Mouse (Mus musculus) ovary, postnatal 10 days (tissue): ENCODE results near the gene Ntf3.

Source experiments
- DNase-seq: peaks from one replicate; pipeline ENCODE4 v3.0.0; 2022; ENCODE audit warnings: low spot score

The Ntf3 gene

GRCm38 (mm10) chr6:126166548-126167207, at the start of gene Ntf3:
Gene Ntf3, minus strand, starts transcription at chr6:126166910.
- DNase-seq = no peak

DNA sequence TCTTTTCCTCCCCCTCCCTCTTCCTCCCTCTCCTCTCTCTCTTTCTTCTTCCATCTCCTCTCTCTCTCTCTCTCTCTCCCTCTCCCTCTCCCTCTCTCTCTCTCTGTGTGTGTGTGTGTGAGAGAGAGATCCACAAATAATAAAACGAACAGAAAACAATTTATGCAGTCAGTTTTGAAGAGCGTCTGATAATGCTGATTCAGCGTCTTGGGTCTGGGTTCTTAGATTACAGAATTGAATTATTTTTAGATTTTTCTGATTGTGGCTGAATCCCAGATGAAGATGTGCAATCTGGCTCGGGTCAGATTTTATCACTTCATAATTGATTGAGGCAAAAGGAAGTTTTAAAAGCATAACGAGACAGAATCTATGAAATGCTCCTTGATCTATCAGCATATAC, 46.6 kb upstream of the Ntf3 start:
- DNase-seq = no peak

DNA sequence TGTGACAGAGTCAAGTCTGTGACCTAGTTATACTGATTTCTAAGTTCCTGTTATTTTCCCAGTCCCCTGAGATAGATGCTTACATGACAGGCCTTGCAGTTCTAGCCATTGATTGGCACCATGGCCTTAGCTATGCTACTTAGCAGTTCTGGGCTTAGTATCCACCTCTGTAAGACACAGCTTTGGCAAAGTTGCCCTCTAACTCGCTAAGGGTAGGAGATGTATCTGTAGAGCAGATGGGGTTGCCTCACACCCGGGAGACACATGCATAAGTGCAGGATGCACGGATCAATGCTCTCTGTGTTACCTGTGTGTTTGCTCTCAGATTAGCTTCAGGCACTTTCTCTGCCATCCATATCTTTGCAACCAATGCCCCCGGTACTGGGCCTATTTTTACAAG, 36.7 kb upstream of the Ntf3 start:
- DNase-seq = no peak

- DNase-seq = no peak
These were observed 36.2 kb upstream of the Ntf3 start for GRCm38 (mm10) chr6:126202959-126203358.

DNA sequence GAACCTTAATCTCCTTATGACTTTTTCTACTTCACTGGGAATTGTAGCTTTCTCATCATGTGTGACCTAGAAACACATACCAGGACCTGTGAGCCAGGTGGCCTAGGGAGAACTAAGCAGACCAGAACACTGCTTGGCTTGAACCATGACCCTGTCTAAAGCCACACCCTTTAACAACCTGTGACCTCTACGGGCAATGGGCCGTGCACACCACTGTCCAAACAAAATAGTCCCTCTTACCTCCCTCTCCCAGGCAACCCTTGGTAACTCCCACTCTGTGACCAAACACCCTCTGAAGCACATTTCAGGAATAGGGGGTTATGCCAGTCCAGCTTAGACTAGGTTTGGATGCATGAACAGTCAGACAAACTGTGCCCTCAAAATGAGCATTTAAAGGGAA, 35.0 kb upstream of the Ntf3 start:
- DNase-seq = no peak

DNA sequence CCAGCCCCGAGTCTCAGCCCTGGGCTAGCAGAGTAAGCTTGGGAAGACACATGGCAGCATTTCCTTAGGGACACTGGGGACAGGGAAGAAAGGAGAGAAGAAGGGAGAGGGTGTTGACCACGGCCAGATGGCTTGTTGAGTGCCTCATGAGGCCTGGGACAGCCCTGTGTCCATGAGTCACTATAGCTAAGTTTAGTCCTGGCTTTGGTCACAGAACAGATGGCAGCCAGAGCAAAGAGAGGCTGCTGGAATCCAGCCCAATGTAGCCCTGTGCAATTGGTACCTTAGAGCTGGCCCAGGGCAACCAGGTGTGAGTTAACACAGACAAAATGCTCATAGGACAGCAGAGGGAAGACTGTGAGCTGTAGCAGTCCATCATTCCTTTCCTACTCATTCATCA, 33.2 kb upstream of the Ntf3 start:
- DNase-seq = no peak

DNA sequence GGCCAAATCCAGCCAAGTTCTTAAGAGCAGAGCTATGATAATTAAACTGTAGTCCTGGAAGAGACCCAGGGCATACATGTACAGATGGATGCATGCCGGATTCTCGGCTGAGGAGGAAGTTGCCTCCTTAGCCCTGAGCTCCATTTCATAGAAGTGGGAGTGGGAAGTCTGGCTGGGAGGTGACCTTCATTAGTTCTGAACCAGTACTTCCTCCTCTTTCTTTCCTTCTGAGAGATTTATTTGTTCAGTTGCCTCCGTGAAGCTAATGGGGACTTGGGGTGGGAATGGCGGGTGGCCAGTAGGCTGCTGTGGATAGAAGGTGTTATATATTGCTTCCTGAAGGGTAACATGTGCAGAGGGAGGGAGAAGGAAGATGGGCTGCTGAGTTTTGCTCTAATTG, 28.1 kb upstream of the Ntf3 start:
- no peak for DNase-seq

DNA sequence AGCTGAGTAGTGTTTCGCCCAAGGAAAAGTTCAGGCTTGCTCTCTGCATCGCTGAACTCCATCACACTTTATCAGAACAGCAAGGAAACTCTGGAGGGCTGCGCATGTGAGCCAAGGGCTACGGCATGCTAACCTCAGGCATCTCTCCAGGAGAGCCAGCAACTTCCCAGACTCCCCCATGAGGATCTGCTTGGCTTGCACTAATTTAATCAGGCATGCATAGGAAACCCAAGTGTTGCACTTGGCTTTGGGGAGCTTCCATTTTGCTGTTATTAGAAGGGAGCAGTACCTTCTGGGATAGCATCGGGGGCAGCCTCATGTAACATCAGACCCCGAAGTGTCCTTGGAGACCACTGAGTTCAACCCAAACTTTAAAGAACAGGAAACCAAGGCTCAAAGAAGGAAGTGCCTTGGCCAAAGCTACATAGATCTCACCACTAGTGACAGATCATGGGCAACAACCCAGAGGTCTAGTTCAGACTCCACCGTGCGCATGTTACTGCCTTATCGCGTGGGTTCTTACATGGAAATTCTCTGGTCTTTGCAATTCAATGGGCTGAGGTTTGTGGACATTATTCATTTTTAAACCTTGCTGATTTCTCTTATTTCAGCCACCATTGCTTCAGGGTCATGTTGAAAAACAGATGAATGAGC, 23.6 kb upstream of the Ntf3 start:
- no peak for DNase-seq

GRCm38 (mm10) chr6:126187400-126187799, 20.7 kb upstream of the Ntf3 start:
- DNase-seq = no peak

DNA sequence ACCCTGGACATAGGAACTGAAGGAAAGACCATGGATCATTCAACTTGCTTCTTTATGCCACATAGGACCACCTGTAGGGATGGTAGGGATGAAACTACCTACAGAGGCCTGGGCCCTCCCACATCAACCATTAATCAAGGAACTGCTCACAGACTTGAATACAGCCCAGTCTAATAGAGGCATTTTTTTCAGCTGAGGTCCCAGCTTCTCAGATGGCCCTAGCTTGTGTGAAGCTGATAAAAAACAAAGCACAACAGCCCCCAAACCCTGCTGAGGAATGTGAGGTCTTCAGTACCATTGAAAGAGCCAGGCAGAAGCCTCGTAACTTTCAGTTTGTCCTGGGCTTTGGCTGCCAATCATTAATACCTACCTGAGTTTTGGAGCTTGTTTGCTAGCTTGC, 19.4 kb upstream of the Ntf3 start:
- no peak for DNase-seq

DNA sequence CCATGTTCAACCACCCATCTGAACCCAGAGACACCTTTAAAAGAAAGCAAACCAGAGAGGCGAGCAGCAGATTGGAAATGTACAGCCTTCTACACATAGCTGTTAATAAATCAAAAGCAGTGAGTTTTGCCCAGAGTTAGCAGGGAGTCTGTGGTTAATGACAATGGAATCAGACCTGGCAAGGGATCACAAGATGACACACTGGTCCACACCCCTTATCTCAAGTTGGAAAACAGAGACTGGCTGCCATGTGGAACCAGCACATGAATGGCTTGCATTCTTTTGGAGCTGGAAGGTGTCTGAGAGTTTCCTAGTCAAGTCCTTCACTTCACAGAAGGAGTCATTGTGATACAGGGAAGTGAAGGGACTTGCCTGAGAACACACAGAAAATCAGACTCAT, 5.4 kb upstream of the Ntf3 start:
- DNase-seq = no peak

DNA sequence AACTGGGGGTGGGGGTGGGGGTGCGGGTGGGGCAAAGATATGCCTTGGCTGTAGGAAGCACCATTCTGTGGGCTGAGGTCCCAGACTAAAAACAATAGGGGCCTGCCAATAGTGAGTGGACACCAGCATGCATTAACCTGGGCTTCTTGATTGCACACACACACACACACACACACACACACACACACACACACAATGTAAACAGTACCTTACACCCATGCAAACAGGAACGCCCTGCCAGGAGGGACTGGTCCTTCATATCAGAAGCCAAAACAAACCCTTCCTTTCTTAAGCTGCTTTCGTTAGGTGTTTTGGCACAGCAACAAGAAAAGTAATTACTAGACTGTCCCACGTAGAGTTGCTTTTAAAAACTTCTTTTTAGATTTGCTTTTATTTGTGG, 4.1 kb upstream of the Ntf3 start:
- no peak for DNase-seq

DNA sequence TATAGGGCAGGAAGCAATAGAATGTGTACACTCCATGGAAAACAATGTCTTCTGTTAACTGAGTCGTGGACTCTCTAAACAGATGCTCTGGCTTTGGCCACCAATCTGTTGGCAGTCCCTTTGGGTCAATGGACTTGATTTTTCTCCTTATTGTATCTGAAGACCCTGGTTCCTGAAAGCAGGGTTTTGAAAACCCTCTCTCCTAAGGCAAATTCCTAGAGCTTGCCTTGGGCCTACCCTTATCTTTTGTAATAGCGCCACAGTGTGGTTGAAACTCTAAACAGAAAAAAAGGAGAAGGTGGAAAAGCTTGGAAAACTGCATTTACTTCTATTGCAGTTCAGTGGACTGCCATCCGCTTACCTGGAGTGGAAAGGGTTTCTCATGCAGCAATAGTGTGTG, 1.0 kb upstream of the Ntf3 start:
- no peak for DNase-seq

DNA sequence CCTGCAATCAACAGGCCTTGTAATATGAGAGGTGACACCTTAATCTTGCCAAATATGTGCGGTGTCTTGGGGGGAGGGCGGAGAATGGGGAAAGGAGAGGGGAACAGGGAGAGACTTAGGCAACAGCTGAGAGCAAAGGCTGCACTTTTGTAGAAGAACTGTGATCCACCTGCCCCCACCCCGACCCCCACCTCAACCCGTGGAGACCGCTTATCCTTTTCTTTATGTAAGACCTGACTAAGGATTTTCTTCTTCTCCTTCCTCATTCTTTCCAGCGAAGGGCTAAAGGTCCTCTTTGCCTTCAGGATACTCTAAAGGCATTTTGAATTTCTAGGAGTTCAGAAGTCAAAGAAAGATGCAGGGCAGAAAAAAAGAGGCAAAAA, 489 bp upstream of the Ntf3 start:
- no peak for DNase-seq

DNA sequence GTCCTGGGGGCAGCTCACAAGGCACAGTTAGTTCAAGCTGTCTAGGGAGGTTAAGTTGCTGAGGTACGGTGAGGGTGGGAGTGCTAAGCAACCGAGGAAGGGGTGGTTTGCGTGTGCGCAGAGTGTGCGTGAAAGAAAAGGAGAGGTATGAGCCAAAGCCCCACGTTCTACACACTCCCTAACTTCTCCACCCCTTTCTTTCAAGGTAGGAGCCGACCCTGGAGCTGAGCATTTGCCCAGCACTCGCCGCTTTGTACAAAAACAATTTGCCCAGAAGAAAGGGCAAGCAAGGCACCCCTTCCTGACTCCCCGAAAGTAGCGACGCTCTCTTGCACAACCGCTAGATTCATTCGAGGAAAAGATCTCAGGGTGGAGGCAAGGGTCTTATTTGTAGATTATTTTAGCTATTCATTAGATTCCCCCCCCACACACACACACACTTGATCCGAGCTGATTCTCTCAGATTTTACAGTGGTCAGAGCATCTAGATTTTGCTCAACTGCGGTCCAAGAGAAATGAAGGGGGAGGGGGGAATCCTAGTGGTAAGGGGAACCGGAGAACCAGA, 1.0 kb downstream of the Ntf3 start:
- no peak for DNase-seq

DNA sequence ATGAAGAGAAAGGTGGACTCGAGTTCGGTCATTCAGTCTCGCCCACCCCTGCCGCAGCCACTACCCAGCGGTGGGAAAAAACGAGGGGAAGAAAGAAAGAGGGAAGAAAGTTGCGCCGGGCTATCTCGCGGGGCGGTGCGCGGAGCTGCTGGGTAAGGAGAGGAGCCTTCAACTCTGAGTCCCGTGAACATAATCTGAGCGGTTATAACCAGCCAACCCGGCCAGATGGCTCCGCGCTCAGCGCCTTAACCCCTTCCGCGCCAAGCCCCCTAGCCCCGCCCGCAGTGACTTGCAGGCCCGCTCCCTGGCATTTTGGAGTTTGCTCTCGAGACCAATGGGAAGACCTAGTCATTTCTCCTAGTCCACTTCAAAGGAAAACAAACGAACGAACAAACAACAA, 1.9 kb downstream of the Ntf3 start:
- no peak for DNase-seq

GRCm38 (mm10) chr6:126163861-126164755, 2.6 kb downstream of the Ntf3 start:
- DNase-seq = no peak

- no peak for DNase-seq
These were observed 3.5 kb downstream of the Ntf3 start for GRCm38 (mm10) chr6:126163181-126163621.

GRCm38 (mm10) chr6:126162351-126162758, 4.4 kb downstream of the Ntf3 start:
- DNase-seq = no peak

- DNase-seq = no peak
These were observed 5.0 kb downstream of the Ntf3 start for GRCm38 (mm10) chr6:126161571-126162340.

DNA sequence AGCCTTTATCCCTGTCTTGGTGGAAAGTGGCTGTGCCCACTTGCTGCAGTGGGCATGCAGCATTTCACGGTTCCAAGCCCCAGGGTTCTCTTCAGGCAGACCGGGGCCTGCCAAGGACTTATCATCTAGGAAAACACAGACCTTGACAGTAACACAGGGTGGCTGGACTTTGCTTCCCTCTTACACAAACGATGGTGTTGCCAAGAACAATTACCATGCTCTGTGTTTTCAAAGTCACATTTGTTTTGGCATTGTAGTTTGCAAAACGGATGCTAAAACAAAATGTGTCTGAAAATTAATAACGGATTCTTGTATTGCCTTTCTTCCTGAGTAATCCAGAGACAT, 6.7 kb downstream of the Ntf3 start:
- DNase-seq = no peak
